Mouse (Mus musculus) gonadal fat pad, adult 2 months (tissue): ENCODE data around the gene Slc25a25. TPM values are rescaled to one million over a fixed set of nuclear protein-coding genes. Genes with fewer than 3 reads are reported as not detected.

Experiments
- DNase-seq: peaks from one replicate; pipeline ENCODE4 v3.0.0-alpha.2; 2012; ENCODE audit warnings: low read depth
- polyA plus RNA-seq: library from polyadenylated mRNA; depleted of rRNA; stranded (reverse); fragments of >200 nt; gene quantifications from 2 replicates; pipeline ENCODE4 v1.2.3, GENCODE M21; 2012

Gene Slc25a25
- polyA plus RNA-seq, 1 experiment = 39.5 TPM

DNA sequence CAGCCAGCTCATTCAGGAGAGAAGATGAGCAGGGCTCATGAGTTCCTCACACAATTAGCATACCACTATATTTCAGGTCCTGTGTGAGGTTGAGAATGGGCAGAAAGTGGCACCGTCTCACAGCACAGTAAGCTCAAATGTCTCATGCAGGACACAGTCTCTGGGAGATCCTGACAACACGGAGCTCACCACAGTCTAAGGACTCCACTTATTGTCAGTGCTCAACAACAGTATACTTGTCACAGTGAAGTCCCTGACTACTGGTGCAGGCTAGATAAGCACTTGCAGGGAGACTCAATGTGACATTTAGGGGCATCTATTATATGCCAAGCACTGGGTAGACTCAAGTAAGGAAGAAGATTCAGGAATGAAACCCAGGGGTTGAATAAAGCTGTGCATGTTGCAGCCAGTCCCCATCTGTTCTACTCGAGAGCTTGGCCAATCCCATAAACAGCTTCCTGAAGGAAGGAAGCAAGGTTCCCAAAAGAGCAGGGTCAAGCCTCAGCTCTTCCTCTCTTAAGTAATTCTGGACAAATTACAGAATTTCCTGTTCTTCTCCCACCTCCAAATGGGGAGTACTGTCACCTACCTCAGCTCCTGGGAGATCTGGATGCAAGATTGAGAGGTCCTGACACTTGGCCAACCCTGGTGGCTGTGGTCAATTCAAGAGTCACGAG lies 21.9 kb downstream of the Slc25a25 start:
- no peak for DNase-seq

GRCm38 (mm10) chr2:32428262-32428722 lies 23.0 kb downstream of the Slc25a25 start:
- no peak for DNase-seq

GRCm38 (mm10) chr2:32427720-32428119 lies 23.5 kb downstream of the Slc25a25 start:
- no peak for DNase-seq

DNA sequence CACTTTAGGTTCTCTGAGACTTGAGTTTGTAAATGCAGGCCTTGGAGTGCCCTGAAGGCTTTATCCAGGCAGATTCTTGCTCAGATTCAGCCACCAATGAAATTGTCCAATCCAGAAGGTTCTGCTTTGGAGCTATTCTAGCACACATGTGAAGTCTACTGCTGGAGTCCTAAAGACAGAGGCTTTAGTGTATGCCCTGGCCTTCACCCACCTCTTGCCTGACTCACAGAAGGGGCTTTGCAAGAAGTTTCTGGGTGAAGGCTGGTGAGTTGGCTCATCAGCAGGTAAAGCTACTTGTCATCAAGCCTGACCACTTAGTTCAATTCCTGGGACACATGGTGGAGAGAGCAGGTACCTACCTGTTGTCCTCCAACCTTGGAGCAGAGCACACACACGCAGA lies 25.1 kb downstream of the Slc25a25 start:
- no peak for DNase-seq

- DNase-seq = no peak
Observed at GRCm38 (mm10) chr2:32425568-32425967, 25.7 kb downstream of the Slc25a25 start.

- no peak for DNase-seq
Observed at GRCm38 (mm10) chr2:32424796-32425195, 26.4 kb downstream of the Slc25a25 start.

GRCm38 (mm10) chr2:32423481-32424331 lies 27.5 kb downstream of the Slc25a25 start:
- no peak for DNase-seq

DNA sequence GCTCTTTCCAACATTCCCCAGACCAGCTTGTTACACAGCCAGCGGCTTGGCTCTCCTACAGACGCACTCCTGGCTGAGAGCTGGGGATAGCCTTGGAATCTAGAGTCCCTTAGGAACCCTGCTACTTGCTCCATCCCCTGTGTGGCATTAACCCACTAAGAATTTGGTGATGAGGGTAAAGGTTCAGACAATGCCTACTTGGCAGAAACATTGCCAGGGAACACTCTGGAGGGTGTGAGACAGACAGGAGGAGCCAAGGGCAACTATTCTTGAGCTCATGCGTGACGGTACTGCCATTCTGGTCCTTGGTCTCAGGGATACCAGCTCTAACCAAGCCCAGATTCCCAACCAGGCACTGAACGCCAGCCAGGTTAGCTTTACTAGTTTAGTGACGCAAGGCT lies 29.4 kb downstream of the Slc25a25 start:
- DNase-seq = no peak

DNA sequence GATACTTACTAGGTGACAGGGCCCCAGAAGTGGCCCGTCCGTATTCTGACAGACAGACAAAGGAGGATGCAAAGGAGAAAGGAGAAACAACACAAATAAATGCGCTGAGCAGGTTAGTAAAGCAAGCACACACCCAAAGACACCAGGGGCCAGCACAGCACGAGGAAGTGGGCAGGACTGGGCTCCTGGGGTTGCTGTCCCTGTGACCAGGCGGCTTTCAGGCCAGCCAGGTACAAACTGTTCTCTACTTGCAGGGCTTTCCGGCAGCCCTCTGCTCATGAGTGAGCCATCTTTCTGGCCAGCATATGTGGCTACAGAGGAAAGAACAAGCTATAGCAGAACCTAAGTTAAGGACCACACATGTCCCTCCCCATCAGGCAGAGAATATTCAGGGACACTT lies 30.6 kb downstream of the Slc25a25 start:
- no peak for DNase-seq

DNA sequence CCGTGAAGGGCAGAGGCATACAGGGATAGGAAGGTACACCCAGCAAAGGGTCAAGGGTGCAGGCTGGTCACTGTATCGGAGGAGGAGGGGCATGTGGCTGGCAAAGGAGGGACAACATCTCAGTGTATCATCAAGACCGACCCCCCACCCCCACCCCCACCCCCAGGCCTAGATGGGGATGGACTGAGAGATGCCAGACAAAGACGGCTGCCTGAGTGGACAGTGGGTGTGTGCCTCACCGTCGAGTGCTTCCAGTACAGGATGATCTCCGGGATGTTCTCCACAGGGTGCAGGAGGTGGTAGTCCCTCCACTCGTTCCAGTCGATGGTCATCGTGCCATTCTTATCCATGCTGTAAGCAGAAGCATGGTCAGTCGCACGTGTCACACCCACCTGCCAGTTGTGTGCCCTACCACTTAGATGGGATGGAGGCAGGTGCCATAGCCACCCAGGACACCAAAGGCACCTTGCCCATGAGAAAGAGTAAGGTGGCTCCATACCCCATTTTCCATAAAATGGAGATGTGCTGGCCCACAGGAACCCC lies 31.1 kb downstream of the Slc25a25 start:
- DNase-seq = no peak

DNA sequence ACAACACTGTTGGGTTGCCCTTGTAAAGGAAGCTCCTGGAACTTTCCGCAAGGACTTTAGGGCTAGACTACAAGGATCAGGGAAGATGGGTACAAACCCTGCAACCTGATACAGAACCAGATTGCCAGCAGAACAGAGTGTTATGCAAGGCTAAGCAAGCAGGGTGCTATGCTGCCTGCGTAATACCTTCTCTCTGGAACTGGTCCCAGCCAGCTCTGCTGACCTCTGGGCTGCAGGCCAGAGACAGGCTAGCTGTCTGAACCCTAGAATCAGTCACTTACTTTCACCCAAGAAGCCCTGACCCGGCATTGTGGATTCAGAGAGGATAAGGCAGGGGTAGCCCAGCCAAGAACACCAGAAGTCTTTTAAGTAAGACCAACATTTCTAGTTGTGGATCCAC lies 31.9 kb downstream of the Slc25a25 start:
- DNase-seq = no peak

DNA sequence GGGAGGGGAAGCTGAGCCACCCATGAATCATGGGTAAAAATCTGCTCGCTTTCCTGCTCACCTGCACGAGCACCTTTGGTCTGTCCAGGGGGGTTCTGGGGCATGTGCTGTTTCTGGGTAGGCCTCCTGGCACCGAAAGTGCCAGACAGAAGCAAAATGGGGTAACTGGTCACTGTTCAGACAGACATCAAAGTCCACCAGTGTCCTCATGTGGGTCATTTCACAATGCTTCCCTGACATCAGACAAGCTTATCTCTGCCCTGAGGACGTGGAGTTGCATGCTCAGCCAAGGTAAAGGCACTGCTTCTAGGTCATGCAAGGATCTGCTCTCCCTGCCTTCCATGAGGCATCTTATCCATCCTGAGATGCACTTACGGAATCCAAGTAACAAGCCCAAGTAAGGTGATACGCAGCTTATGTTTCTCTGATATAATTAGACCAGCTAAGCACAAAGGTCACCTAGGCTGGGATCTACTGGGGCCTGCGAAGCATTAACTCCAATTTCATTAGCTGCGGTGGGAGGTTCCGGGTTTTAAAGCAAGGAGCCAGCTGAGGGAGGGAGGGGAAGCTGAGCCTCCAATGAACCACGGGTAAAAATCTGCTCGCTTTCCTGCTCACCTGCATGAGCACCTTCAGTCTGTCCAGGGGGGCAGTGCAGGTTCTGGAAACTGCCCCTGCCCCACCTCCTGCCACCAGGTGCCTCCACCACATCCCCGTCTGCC lies 32.7 kb downstream of the Slc25a25 start:
- no peak for DNase-seq

GRCm38 (mm10) chr2:32417486-32417885 lies 33.8 kb downstream of the Slc25a25 start:
- no peak for DNase-seq

GRCm38 (mm10) chr2:32416556-32416955 lies 34.7 kb downstream of the Slc25a25 start:
- DNase-seq = no peak

- DNase-seq = no peak
Observed at GRCm38 (mm10) chr2:32415801-32416200, 35.4 kb downstream of the Slc25a25 start.

GRCm38 (mm10) chr2:32413936-32414335 lies 37.3 kb downstream of the Slc25a25 start:
- no peak for DNase-seq

- DNase-seq = no peak
Observed at GRCm38 (mm10) chr2:32412742-32413531, 38.3 kb downstream of the Slc25a25 start.

DNA sequence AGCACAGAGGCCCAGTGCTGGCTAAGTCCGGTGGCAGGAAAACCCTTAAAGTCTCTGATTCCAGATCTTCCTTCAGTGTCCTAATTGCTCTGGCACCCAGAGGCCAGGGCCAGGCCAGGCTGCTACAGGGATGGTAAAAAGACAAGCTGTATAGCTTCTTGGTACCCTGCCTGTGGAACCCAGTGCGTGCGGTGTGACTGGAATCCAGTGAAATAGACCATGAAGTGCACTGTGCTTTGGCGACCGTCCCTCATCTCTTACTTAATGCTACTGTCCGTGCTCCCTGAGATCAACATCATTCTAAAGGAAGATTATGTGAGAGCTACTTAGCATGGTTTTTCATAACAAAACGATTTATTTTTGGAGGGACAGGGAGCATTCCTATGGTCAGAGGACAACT lies 39.8 kb downstream of the Slc25a25 start:
- no peak for DNase-seq

- DNase-seq = no peak
Observed at GRCm38 (mm10) chr2:32408429-32409424, 42.5 kb downstream of the Slc25a25 start.
